ENCODE assay signal across 8 mouse cellular contexts in the genomic region with DNA sequence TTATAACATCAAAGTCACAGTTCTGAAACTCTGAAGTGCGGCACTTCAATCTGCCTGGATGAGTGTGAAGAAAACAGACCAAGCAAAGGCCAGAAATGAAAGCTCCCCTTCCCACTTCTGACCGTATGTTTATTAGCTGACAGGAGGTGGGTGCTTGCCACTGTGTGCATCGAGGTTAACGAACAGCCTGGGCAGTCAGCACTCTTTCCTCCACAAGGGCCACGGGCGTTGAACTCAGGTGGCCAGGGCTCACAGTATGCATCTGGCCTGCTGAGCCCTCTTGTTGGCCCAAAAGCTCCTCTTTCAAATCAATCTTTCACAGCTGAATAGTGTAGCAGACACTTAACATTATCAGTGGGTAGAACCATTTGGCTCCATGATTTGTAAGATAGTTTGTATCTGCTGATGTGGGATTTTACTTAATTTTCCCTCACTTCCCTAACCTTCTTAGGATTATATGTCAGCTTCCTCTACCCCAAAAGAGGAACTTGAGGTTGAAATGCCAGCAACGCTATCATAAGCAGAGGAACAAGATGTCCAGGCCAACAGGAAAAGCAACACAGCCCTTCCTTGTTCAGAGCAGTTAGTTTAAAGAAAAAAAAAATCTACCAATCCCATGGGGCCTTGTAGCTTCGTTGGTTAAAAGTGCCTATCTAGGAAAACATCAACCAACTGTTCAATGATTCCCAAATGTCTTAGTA. TPM values are rescaled to one million over a fixed set of nuclear protein-coding genes. Genes with fewer than 3 reads are reported as not detected.
A peak's percentile ranks its signal among the peaks of the same experiment; 100 is the strongest.
DNase-seq lines count a peak whose midpoint lies in the region; ATAC-seq and TF ChIP-seq lines count a peak whose summit lies in the region.

No protein-coding gene starts in this region.

- ATAC-seq in liver, embryonic 12.5 days, result no peak
- no peak for ATAC-seq in stomach, embryonic 16.5 days (ENCODE audit: insufficient read depth, low FRiP score)

- peaks cover 17% of the 10 kb centered on the region; the same call in 1 of the 2 replicates for H3K4me1 ChIP-seq in spleen, adult 2 months (ENCODE audit: control insufficient read depth, insufficient read depth, insufficient read length)
- peaks cover 43% of the 10 kb centered on the region for H3K4me1 ChIP-seq in liver, embryonic 12.5 days
- peaks cover 34% of the 10 kb centered on the region for H3K4me1 ChIP-seq in stomach, embryonic 16.5 days (ENCODE audit: control insufficient read depth, insufficient read depth, low read length)

- no peak overlapping the region for H3K4me3 ChIP-seq in spleen, adult 2 months (ENCODE audit: extremely low read depth, insufficient read depth, insufficient read length)
- no peak overlapping the region for H3K4me3 ChIP-seq in liver, embryonic 12.5 days
- H3K4me3 ChIP-seq in stomach, embryonic 16.5 days (replicated peaks; ENCODE audit: low read length), result no peak overlapping the region

- peak overlapping the region; percentile 67 for H3K27ac ChIP-seq in spleen, adult 2 months (ENCODE audit: insufficient read depth, low read length)
- 0 out of 2 replicates have a peak overlapping the region, but pooled peaks have one; percentile 23 for H3K27ac ChIP-seq in liver, embryonic 12.5 days
- peak overlapping the region; percentile 67 for H3K27ac ChIP-seq in stomach, embryonic 16.5 days (ENCODE audit: low read length)

- WGBS in spleen, adult 2 months, result 13% methylated on average over 8 of the region's 8 CpGs
- WGBS in liver, embryonic 12.5 days (ENCODE audit: insufficient replicate concordance), result 23% methylated on average over 8 of the region's 8 CpGs
- 66% methylated on average over 8 of the region's 8 CpGs for WGBS in stomach, embryonic 16.5 days

- intact Hi-C loops in gastrocnemius, postnatal 14 days (cut with DNase I; ENCODE audit: low total_unique reads), result no loop called here

- no peaks in the 10 kb centered on the region for H3K27me3 ChIP-seq in spleen, adult 2 months (ENCODE audit: control insufficient read depth, insufficient read depth, low read length)
- H3K27me3 ChIP-seq in liver, embryonic 12.5 days (replicated peaks), result no peaks in the 10 kb centered on the region
- H3K27me3 ChIP-seq in stomach, embryonic 16.5 days (ENCODE audit: control insufficient read depth, insufficient read depth, low read length), result no peaks in the 10 kb centered on the region

- no peak overlapping the region for H3K4me2 ChIP-seq in liver, embryonic 12.5 days
- H3K4me2 ChIP-seq in stomach, embryonic 16.5 days (ENCODE audit: low read depth, low read length), result no peak overlapping the region

- DNase-seq in gastrocnemius, adult 18-20 months (ENCODE audit: low spot score), result peak; percentile 24
- DNase-seq in gastrocnemius, postnatal 14 days, result no peak
- DNase-seq in spleen, adult 2 months (ENCODE audit: low read depth in 1 of 2, low spot score in 2 of 2), result no peak
- DNase-seq in spleen, adult 12 weeks (ENCODE audit: low spot score), result no peak
- DNase-seq in yolk sac, embryonic 10.5 days (ENCODE audit: low spot score), result no peak
- no peak for DNase-seq in thymus, postnatal 10 days (ENCODE audit: low spot score in 2 of 2)

- H3K9ac ChIP-seq in liver, embryonic 12.5 days, result no peak overlapping the region
- H3K9ac ChIP-seq in stomach, embryonic 16.5 days (ENCODE audit: low read length), result no peak overlapping the region

- TF ChIP-seq CTCF in spleen, adult 2 months (IDR thresholded peaks at IDR 0.05; ENCODE audit: extremely low read depth, insufficient read depth, insufficient read length, insufficient replicate concordance), result no peak

- H3K9me3 ChIP-seq in liver, embryonic 12.5 days (replicated peaks), result no peaks in the 10 kb centered on the region
- no peaks in the 10 kb centered on the region for H3K9me3 ChIP-seq in stomach, embryonic 16.5 days (replicated peaks; ENCODE audit: control insufficient read depth, low read length)

- TF ChIP-seq POLR2A in spleen, adult 2 months (IDR thresholded peaks at IDR 0.05; ENCODE audit: low read depth, low read length), result no peak

- H3K36me3 ChIP-seq in spleen, adult 2 months (ENCODE audit: control insufficient read depth, insufficient read depth, low read length), result no peaks in the 10 kb centered on the region
- no peaks in the 10 kb centered on the region for H3K36me3 ChIP-seq in liver, embryonic 12.5 days
- H3K36me3 ChIP-seq in stomach, embryonic 16.5 days (ENCODE audit: control insufficient read depth, insufficient read depth, low read length), result no peaks in the 10 kb centered on the region

RNA-seq across cellular contexts. Expression of gene Rnf169, which starts 17.6 kb away (rescaled TPM):
- 1 to 10 TPM; 4.6 to 7.1 TPM for total RNA-seq in gastrocnemius, adult 18-20 months (2021)
- 1 to 10 TPM; 6.4 to 7.4 TPM for total RNA-seq in gastrocnemius, postnatal 14 days (2021)
- 4.3 and 4.4 TPM in 2 replicates for polyA plus RNA-seq in spleen, adult 2 months (2012; rRNA removed)
- polyA plus RNA-seq in liver, embryonic 12.5 days (2016; fragmentation: Nextera tagmentation; extraction: Ambion mirVana), result 2.1 and 2.3 TPM in 2 replicates
- 3.8 and 4.5 TPM in 2 replicates for polyA plus RNA-seq in stomach, embryonic 16.5 days (2015; fragmentation: Nextera tagmentation; extraction: Ambion mirVana)

RNA-seq across cellular contexts. Expression of gene Chrdl2, which starts 43.3 kb away (rescaled TPM):
- total RNA-seq in gastrocnemius, adult 18-20 months (2021), result 1 to 10 TPM; 1.4 to 1.7 TPM
- 1 to 10 TPM; 1.5 to 3.0 TPM for total RNA-seq in gastrocnemius, postnatal 14 days (2021)
- polyA plus RNA-seq in spleen, adult 2 months (2012; rRNA removed), result 0.08 and 0.13 TPM in 2 replicates
- 0.11 and 0.30 TPM in 2 replicates for polyA plus RNA-seq in liver, embryonic 12.5 days (2016; fragmentation: Nextera tagmentation; extraction: Ambion mirVana)
- 0.48 and 0.90 TPM in 2 replicates for polyA plus RNA-seq in stomach, embryonic 16.5 days (2015; fragmentation: Nextera tagmentation; extraction: Ambion mirVana)
